Mouse (Mus musculus) myocyte (in vitro differentiated cells): ENCODE measurements around the gene Kcnt2.

Experiments
- CEBPB ChIP-seq: IDR thresholded peaks from 2 replicates; pipeline ENCODE4 v1.6.1; 2011; ENCODE audit warnings: mild to moderate bottlenecking, moderate library complexity; ENCODE audit not compliant: poor library complexity, insufficient read depth, severe bottlenecking
- MAX ChIP-seq: IDR thresholded peaks from one replicate; pipeline ENCODE4 v1.6.1; 2011; ENCODE audit warnings: low read depth, mild to moderate bottlenecking, control low read depth
- POLR2A ChIP-seq: IDR thresholded peaks from one replicate; pipeline ENCODE4 v1.6.1; 2011; ENCODE audit warnings: low read depth, mild to moderate bottlenecking, control low read depth, moderate library complexity; ENCODE audit not compliant: insufficient read length

DNA sequence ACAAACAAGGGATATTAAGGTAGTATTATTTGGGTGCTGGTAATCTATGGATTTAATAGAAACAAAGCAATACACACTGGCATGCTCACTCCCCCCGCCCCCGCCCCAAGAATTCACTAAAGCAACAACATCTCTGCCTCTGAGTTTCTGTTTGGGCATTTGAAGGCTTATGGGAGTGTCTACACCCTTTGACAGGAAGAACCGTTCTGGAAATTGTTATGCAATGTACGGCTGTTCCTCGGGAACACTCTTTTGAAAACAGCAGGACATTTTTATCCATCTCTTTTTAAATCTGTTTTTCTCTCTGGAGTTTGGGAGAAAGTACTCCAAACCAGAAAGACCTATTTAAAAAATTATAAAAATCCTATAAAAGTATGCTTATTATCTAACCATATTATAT, 192.2 kb downstream of the Kcnt2 start:
- TF ChIP-seq CEBPB (no peak), POLR2A (no peak), MAX (no peak)
